Mouse (Mus musculus): ENCODE measurements around the gene Gjb1. TPM values are rescaled to one million over a fixed set of nuclear protein-coding genes. Genes with fewer than 3 reads are reported as not detected.

The Gjb1 gene
- total RNA-seq, 2 experiments from 2014 or later = 42.2 to 80.7 TPM

DNA sequence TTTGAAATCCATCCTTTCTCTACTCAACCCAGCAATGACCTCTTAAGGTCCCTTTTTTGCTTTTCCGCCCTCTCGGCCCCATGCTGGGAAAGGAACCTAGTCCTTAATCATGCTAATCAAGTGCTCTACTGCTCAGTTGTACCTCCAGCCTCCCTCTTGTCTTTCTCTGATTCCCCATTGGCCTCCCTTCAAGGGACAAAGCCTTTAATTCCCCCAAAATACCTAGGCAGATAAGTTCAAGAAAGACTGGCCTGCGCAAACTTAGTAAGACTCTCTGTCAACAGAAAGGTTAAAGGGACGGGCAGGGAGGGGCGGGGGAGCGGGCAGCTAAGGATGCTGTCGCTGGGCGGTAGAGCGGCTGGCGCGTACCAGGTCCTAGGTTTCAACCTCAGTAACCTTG lies 20.3 kb downstream of the Gjb1 start:
- no peak for DNase-seq

DNA sequence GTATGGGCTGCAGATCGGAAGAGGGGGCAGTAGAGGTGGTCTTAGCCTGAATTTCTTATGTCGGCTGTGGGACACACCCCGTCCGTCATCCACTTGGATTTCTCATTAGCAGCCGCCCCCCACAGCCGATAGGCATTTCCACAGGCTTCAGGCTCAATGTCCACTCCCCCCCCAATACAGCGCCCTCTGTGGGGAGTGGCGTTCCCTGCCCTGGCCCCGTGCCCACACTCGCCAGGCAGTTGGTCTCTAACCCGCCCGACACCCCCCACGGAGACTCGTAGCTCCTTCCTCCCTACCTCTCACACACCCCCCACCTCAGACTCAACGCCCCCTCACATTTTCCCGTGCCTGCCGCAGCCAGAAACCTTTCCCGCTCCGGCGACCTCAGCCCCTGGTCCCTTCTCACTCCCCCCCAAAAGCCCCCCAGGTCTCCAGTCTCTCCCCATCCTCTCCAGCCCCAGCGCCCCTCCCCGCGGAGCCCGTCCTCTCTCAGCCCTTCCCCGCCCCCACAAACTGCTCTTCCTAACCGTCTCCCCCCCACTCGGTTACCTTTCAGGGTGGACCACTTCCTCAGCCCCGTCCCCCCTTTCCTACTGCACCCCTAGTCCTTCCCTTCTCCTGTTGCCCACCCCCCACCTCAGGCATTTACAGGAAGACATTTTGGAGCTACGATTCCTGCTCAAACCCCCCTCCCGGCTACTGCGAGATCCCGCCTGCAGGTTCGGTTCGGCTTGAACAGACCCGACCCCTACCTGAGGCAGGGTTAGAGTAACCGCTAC lies 43.0 kb downstream of the Gjb1 start:
- DNase-seq = peak; percentile 73

DNA sequence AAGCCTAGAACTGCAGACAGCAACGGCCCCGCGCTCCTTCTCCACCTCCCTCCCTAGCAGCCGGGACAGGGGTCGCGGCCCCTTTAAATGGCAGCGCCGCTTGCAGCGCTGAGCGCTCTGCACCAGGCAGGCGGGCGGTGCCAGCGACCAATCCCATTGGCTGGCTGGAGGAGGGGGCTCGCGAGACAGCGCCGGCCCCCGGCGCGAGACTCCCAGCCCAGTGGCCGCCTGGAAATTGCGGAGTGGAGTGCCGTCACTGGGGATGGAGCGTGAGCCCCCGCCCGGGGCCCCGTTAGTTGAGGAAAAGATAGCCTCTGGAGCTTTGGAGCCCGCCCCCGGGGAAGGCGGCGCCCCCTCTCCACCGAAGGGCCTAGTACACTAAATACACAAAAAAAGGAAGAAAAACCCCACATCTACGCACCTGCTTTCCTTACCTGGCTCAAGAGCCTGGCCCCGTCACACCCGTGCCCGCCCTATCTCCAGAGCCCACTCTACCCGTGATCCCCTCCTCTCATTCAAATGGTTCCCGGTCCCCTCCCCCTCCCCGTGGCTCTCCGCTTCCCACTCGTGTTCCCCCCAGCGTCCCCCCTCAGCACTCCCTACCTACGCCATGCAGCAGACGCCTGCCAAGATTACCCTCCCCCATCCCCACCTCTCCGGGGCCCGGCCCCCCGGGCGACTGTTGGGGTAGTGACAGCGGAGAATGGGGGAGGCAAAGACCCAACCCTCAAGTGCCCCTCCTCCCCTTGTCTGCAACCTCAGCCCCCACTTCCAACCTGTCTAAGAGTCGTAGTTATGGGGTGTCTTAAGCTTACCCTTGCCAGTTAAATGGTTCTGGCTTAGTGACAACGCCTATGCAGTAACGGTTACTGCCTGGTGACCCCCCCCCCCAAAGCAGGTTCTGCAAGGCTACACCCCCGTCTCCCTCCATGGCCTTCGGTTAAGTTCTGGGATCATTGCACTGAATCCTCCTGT lies 43.8 kb downstream of the Gjb1 start:
- DNase-seq = peak; percentile 91

DNA sequence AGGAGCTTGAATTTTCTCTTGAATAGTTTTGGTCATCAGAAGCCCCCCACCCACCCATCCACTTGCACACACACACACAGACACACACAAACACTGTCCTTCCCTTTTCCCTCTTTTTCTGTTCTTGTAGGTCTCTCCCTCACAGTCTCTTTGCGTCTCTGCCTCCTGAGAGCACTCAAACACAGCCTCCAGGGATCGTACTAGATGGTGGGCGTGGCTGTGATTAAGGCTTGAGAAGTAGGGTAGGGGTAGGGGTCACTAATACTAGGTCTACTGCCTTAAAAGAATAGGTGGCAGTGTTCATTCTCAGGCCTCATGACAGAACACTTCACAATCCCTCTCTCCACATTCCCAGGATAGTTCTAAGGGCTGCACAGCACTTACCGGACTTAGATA lies 44.5 kb downstream of the Gjb1 start, which contains the start of gene Zmym3:
Gene Zmym3, minus strand, starts transcription at position 150 of the 396 bp plus-strand sequence.
- DNase-seq = peak; percentile 27

DNA sequence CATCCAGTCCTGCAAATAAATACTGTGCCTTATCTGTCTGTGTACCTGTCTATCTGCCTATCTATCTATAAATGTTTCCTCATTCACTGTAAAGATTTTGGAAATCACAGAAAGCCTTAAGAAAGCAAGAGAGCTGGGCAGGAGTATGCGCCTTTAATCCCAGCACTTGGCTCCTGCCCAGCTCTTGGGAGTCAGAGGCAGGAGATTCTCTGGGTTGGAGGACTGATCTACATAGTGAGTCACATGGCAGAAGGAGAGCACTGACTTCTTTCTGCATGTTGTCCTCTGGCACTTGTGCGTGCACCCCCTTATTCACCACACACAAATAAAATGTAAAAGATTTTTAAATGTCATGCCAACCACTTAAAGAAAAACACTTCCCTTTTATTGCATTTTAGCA lies 47.3 kb downstream of the Gjb1 start:
- DNase-seq = peak; percentile 38

DNA sequence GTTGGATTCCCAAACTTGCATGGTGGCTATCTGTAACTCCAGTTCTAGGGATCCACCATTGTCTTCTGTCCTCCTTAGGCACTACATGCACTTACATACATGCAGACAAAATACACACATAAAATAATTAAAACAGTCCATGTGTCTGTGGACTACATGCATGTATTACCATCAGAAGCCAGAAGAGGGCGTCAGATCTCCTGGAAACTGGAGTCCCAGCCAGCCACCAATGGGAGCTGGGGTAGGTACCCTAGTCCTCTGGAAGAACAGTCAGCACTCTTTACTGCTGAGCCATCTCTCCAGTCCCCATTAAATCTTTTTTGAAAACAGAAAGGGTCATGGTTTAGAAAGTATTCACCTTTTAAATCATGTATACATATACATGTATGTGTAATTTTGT lies 51.6 kb downstream of the Gjb1 start:
- DNase-seq = peak; percentile 46

DNA sequence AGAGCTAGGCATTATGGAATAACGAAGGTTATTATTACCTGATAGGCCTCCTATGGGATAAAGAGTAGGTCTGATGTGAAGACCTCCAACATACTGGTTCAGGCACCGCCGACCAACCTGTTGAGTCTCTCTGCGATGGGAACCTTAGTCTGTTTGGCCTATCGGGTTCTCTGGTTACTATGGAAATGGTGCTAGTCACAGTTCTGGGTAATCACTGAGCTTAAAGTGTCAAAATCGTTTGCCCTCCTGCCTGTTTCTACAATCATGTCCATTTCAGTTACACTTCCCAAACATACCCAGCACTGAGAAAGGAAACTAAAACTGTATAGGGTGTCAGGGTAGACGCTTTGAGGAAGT lies 52.6 kb downstream of the Gjb1 start:
- DNase-seq = no peak

DNA sequence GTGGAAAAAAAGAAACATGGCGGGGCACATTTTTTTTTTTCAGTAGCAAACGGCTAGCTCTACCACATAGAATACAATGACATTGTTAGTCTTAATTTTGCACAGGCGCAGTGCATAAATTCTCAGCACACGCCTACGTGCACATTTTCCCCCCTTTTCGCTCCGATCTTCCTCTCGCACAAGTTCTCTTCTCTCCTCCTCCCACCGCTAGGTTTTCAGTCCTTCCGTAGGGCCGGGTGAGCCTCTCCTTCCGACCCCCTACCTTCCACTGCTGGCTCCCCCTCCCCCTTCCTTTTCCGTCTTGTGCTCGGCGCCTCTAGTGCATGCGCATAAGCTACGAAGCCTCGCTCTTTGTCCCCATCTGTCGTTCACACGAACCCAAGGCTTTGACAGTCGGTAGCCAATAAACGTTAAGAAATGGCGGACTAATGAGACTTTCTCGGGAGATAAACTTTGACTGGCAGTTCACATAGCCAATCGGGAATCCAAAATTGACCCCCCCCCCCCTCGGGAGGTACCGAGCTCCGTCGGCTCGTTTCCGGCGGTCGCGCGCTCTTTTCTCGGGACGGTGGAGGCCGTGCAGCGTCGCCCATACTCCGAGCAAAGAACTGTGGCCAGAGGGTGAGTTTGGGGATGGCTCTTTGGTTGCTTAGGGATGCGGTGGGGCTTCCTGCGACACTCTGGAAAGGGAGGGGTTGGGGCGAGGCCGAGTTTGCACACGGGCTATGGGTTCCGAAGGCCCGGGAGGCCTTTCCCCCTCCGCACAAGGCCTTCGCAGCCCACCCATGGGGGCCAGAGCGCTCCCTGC lies 53.2 kb downstream of the Gjb1 start, which contains the start of gene Nono:
Gene Nono, plus strand, starts transcription at position 177 of the 808 bp plus-strand sequence.
- DNase-seq = peak; percentile 87

DNA sequence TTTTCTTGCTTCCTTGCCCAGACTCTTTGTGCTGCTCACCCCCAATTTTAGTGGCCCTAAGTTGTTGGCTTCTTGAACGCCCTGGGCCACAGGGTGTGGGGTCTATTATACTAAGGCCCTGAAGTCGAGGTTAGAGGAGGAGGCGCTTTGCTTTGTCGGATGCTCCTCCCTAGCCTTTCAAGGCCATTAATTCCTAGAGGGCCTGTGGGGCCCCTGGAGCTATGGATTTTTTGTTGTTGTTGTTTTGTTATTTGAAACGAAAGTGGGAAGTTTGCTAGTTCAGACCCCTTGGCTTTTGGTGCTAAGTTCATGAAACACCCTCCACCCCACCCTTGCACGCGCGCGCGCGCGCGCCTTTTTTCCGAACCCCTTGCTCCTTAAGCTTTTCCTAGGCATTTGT lies 53.8 kb downstream of the Gjb1 start:
- no peak for DNase-seq

Other genes starting within 250 kb of the Gjb1 start
- gene Snx12, start 153.8 kb upstream of the Gjb1 start, total RNA-seq (2021) = 10 to 100 TPM; 47.1 to 48.2 TPM
- 10 to 100 TPM; 35.8 to 40.1 TPM for gene Foxo4, start 121.8 kb upstream of the Gjb1 start, total RNA-seq (2021)
- 1 to 10 TPM in 1 of 2 experiments, not detected in 1; 1.2 TPM for gene Gm614, start 112.4 kb upstream of the Gjb1 start, total RNA-seq (2021)
- 10 to 100 TPM; 17.6 to 23.3 TPM for gene Il2rg, start 108.1 kb upstream of the Gjb1 start, total RNA-seq (2021)
- not detected for gene Gm20489, start 107.4 kb upstream of the Gjb1 start, total RNA-seq (2021)
- 10 to 100 TPM; 34.0 to 44.9 TPM for gene Med12, start 102.3 kb upstream of the Gjb1 start, total RNA-seq (2021)
- gene Nlgn3, start 77.2 kb upstream of the Gjb1 start, total RNA-seq (2021) = 10 to 100 TPM; 10.6 to 10.7 TPM
- gene Zmym3, start 44.5 kb downstream of the Gjb1 start, total RNA-seq (2021) = 10 to 100 TPM; 54.9 to 91.8 TPM
- 100 to 1,000 TPM; 185 to 186 TPM for gene Nono, start 52.9 kb downstream of the Gjb1 start, total RNA-seq (2021)
- gene Itgb1bp2, start 72.7 kb downstream of the Gjb1 start, total RNA-seq (2021) = 10 to 100 TPM in 1 of 2 experiments, 1 to 10 TPM in 1; 8.9 to 43.1 TPM
- 10 to 100 TPM; 24.3 to 33.6 TPM for gene Taf1, start 156.4 kb downstream of the Gjb1 start, total RNA-seq (2021)

Measured in adrenal gland, postnatal 10 days (tissue).